Comparison of ENCODE assay signal across 7 mouse cellular contexts in the genomic region with DNA sequence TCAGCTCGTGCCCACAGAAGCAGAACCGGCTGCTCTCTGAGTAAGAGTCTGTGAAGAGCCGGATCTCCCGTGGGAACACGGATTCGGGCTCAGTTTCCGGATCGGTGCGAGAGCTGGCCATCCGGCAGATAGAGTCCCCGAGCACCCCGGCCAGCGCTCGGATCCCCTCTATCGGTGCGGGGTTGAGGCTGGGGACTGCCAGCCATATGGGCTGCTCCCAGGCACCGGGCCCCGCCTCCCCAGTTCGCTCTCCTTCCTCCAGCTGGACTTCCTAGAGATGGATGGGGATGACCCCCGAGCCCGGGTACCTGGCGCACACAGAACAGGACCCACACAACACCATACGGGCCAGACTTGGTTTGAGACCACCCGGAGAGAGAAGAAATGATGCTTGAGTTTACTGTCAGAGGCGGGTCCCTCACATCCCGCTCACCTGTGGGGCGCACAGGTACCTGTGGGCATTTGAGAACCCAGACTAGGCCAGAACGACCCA. TPM values are rescaled to one million over a fixed set of nuclear protein-coding genes. Genes with fewer than 3 reads are reported as not detected.
DNase-seq lines count a peak whose midpoint lies in the region; ATAC-seq and TF ChIP-seq lines count a peak whose summit lies in the region.

A gene (plus strand): TSS at position 141 of the 493 bp plus-strand sequence.
A gene (minus strand): TSS at position 240 of the 493 bp plus-strand sequence.

- ATAC-seq in forebrain, embryonic 12.5 days (ENCODE audit: low FRiP score) = peak; percentile 73
- ATAC-seq in inflammation-experienced regulatory T-cells, adult 6 months = peak; percentile 56
- ATAC-seq in lung, embryonic 15.5 days (ENCODE audit: borderline replicate concordance, extremely low read depth, low FRiP score, low TSS enrichment) = peak; percentile 69

- H3K4me1 ChIP-seq in forebrain, embryonic 12.5 days = peaks cover 18% of the 10 kb centered on the region
- H3K4me1 ChIP-seq in lung, embryonic 15.5 days = peaks cover 13% of the 10 kb centered on the region
- no peaks in the 10 kb centered on the region for H3K4me1 ChIP-seq in olfactory bulb, adult 2 months (ENCODE audit: control insufficient read depth, insufficient read depth, low read length)

- TF ChIP-seq CTCF in olfactory bulb, adult 2 months (IDR thresholded peaks at IDR 0.05; ENCODE audit: insufficient read depth, low read depth, low read length) = no peak

- DNase-seq in right cerebral cortex, postnatal 4 days = peak; percentile 40
- DNase-seq in right cerebral cortex, adult 18-20 months = no peak
- peak; percentile 56 for DNase-seq in adrenal gland, postnatal 10 days

- peaks cover 10% of the 10 kb centered on the region for H3K36me3 ChIP-seq in forebrain, embryonic 12.5 days (replicated peaks)
- peaks cover 4% of the 10 kb centered on the region; the same call in 1 of the 2 replicates for H3K36me3 ChIP-seq in lung, embryonic 15.5 days

- WGBS in forebrain, embryonic 12.5 days = under 1% methylated on average over 28 of the region's 28 CpGs
- WGBS in lung, embryonic 15.5 days = under 1% methylated on average over 28 of the region's 28 CpGs
- WGBS in olfactory bulb, adult 2 months = under 1% methylated on average over 28 of the region's 28 CpGs

- H3K4me2 ChIP-seq in forebrain, embryonic 12.5 days = peak within 1 kb of the TSS; percentile 99
- H3K4me2 ChIP-seq in lung, embryonic 15.5 days = peak within 1 kb of the TSS; percentile 97

- H3K27me3 ChIP-seq in forebrain, embryonic 12.5 days = peaks cover 19% of the 10 kb centered on the region
- H3K27me3 ChIP-seq in lung, embryonic 15.5 days = no peaks in the 10 kb centered on the region

- peak within 1 kb of the TSS; percentile 71 for H3K9ac ChIP-seq in forebrain, embryonic 12.5 days
- H3K9ac ChIP-seq in lung, embryonic 15.5 days = peak within 1 kb of the TSS; percentile 62

- H3K4me3 ChIP-seq in forebrain, embryonic 12.5 days (replicated peaks) = peak within 1 kb of the TSS; percentile 82
- peak within 1 kb of the TSS; percentile 82 for H3K4me3 ChIP-seq in lung, embryonic 15.5 days
- H3K4me3 ChIP-seq in olfactory bulb, adult 2 months (ENCODE audit: insufficient read depth, low read depth, low read length) = peak within 1 kb of the TSS; percentile 98

- no peaks in the 10 kb centered on the region for H3K9me3 ChIP-seq in forebrain, embryonic 12.5 days
- H3K9me3 ChIP-seq in lung, embryonic 15.5 days = no peaks in the 10 kb centered on the region

- H3K27ac ChIP-seq in forebrain, embryonic 12.5 days = no peak within 1 kb of the TSS
- peak within 1 kb of the TSS; percentile 81 for H3K27ac ChIP-seq in lung, embryonic 15.5 days
- H3K27ac ChIP-seq in olfactory bulb, adult 2 months (ENCODE audit: insufficient read depth, low read depth, low read length) = no peak within 1 kb of the TSS

- no peak for TF ChIP-seq POLR2A in olfactory bulb, adult 2 months (IDR thresholded peaks at IDR 0.05; ENCODE audit: insufficient read depth, low read depth, low read length)

RNA-seq across cellular contexts. Expression of the first gene that starts in this region (rescaled TPM):
- total RNA-seq in adrenal gland, postnatal 10 days (2021) = 10 to 100 TPM; 14.9 to 17.6 TPM
- polyA plus RNA-seq in forebrain, embryonic 12.5 days (2016; fragmentation: Nextera tagmentation; extraction: Ambion mirVana) = 31.4 and 35.5 TPM in 2 replicates
- polyA plus RNA-seq in inflammation-experienced regulatory T-cells, adult 6 months (2017; shearing (Covaris generic)) = 10 to 100 TPM; 10.8 to 37.6 (median 28.4) TPM
- polyA plus RNA-seq in lung, embryonic 15.5 days (2015; fragmentation: Nextera tagmentation; extraction: Ambion mirVana) = 45.8 and 49.6 TPM in 2 replicates
- not detected in 2 replicates for polyA plus RNA-seq in olfactory bulb, adult 2 months (2012; ENCODE audit: insufficient read depth, insufficient read length, low replicate concordance, missing spikeins)

RNA-seq across cellular contexts. Expression of the second gene that starts in this region (rescaled TPM):
- under 1 TPM; 0.24 to 0.42 TPM for total RNA-seq in adrenal gland, postnatal 10 days (2021)
- 0.14 and 0.20 TPM in 2 replicates for polyA plus RNA-seq in forebrain, embryonic 12.5 days (2016; fragmentation: Nextera tagmentation; extraction: Ambion mirVana)
- polyA plus RNA-seq in inflammation-experienced regulatory T-cells, adult 6 months (2017; shearing (Covaris generic)) = under 1 TPM in 1 of 3 experiments, not detected in 2; 0.46 TPM
- polyA plus RNA-seq in lung, embryonic 15.5 days (2015; fragmentation: Nextera tagmentation; extraction: Ambion mirVana) = 0.52 and 0.58 TPM in 2 replicates
- not detected in 2 replicates for polyA plus RNA-seq in olfactory bulb, adult 2 months (2012; ENCODE audit: insufficient read depth, insufficient read length, low replicate concordance, missing spikeins)

Comparison
In these comparisons a context has a peak if more than half of its experiments do, and no peak if none do; other contexts are left out.
1. RNA of the first gene that starts in this region (polyA plus RNA-seq): 45.8 to 49.6 TPM in lung, embryonic 15.5 days, 31.4 to 35.5 TPM in forebrain, embryonic 12.5 days and 10.8 to 37.6 TPM in inflammation-experienced regulatory T-cells, adult 6 months; not detected in olfactory bulb, adult 2 months; every median in the first group is over 10 times any median in the second.
2. Peak in every context shown above with its lines, with median percentiles within 50 percentile points of each other: ATAC-seq and H3K4me3 ChIP-seq.